Mouse (Mus musculus): ENCODE measurements around the gene Sgcd.

Gene Sgcd

GRCm38 (mm10) chr11:46939311-46939710 lies 1049.5 kb downstream of the Sgcd start:
- no peak for DNase-seq

DNA sequence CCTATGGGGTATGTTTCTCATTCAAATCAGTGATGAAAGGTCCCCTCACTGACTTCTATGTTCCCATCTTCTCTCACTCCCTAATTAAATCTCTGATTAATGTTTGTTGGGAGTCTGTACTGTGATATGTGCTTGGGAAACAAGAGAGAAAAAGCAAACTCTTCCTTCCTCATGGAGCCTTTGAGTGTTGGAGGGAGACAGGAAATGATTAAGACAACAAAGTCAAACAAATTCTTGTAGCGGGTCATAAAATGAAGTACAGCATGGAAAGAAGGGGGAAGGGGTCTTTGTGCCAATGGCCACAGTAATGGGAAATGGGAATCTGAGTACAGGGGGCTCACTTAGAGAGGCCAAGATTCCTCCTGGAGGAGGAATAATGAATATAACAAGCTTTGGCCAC lies 1063.8 kb downstream of the Sgcd start:
- no peak for DNase-seq

- peak; percentile 4 for DNase-seq
These were observed 1068.5 kb downstream of the Sgcd start for GRCm38 (mm10) chr11:46920244-46920643.

GRCm38 (mm10) chr11:46912656-46913237 lies 1076.0 kb downstream of the Sgcd start:
- DNase-seq: no peak

DNA sequence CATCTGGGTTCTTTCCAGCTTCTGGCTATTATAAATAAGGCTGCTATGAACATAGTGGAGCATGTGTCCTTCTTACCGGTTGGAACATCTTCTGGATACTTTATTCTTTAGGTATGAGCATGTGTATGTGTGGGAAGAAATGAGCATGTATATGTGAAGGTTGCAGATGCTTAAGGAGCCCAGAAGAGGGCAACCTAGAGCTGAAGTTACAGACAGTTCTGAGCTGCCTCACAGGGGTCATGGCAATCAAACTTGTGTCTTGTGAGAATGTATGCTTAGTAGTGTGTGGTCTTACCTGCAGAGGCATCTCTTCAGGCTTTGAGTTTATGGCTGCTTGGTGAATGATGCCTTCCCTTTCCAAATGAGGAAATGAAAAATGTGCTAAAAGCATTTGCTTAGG lies 1084.5 kb downstream of the Sgcd start:
- no peak for DNase-seq

GRCm38 (mm10) chr11:46889093-46889492 lies 1099.7 kb downstream of the Sgcd start:
- no peak for DNase-seq

DNA sequence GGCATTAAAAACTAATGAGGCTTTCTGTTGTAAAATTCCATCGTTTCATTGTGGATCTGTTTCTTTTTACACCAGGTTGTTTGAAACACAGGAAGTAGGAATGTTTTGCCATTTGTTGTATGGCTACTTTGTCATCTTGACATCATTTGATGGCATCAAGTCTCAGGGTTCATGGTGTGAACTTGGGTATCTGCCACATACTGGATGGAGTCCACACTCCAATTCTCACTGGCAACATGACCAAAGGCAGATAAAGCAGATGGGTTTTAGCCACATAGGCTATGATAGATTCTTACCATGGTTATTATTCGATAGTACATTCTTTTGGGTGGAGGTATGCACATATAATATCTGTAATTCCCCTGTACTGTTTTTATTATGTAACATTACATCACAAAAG lies 1106.3 kb downstream of the Sgcd start:
- DNase-seq: no peak

DNA sequence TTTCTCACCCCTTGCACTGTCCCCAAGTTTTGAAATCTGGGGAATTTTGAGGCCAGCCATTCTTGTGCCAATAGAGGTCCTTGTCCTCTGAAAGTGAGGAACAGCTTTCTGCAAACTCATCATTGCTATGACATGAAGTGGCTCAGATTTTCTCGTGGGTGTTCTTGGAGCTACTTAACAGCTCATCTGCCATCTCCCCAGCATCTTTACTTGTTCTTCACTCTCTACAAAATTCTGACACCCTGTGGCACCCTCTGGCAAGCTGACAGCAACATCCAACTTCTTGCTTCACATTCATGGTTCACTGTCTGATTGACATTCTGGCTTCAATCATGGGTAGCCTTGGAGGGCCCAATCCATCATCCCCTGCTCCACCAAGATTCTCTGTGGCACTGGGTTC lies 1113.0 kb downstream of the Sgcd start:
- no peak for DNase-seq

DNA sequence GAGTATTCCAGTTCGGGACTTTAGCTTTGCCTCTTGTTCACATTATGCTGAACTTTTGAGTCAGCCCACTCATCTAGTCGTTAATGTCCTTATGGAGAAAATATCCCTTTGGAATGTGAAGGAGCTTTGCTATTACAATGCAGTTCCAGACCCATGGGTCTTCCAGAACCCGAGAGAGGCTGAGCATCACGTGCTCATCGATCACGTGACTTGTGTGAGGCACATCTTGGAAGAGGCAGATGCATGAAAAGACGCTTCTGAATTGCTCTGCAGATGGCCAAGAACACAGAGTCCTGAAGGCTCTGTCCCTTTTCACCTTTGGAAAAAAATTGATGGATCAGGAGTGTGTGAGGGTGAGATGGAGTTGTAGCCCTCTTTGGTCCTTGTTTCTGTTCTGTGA lies 1120.2 kb downstream of the Sgcd start:
- no peak for DNase-seq

DNA sequence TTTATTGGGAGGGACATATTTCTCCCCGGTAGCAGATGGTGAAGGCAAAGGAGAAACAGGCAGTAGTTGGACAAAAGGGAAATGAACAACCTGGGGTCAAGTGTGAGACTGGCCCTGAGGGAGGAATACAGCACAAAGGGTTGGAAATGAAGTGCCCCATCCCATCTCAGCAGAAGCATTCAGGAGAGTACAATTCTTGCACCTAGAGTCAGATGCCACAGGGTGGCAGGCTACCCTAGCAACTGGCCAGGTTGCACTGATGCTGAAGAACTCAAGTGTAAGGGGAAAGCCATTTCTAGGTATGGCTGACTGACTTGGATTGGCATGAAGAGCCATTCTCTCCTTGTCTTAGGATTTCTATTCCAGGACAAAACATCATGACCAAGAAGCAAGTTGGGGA lies 1124.0 kb downstream of the Sgcd start:
- DNase-seq: peak; percentile 35

GRCm38 (mm10) chr11:46848221-46848971 lies 1140.4 kb downstream of the Sgcd start:
- peak; percentile 15 for DNase-seq

GRCm38 (mm10) chr11:46847827-46848220 lies 1140.9 kb downstream of the Sgcd start:
- no peak for DNase-seq

- no peak for DNase-seq
These were observed 1142.1 kb downstream of the Sgcd start for GRCm38 (mm10) chr11:46846661-46847060.

All from retina, postnatal 1 day (tissue).